Mouse (Mus musculus) cerebellum, postnatal 4 days (tissue): ENCODE results near the gene Cebpa.

Source experiments
- DNase-seq, 2 experiments: peaks; one replicate each; pipeline ENCODE4 v3.0.0; 2022; ENCODE audit warnings: low spot score in 2 of 2, mixed read lengths in 1 of 2

The Cebpa gene

GRCm38 (mm10) chr7:35118841-35119413 lies at the start of gene Cebpa:
Gene Cebpa, plus strand, starts transcription at chr7:35119293.
- peak; percentile 95 to 96 for DNase-seq

- no peak for DNase-seq
Measured at GRCm38 (mm10) chr7:35076645-35077044, 42.4 kb upstream of the Cebpa start.

GRCm38 (mm10) chr7:35080843-35081338 lies 38.2 kb upstream of the Cebpa start:
- no peak for DNase-seq

GRCm38 (mm10) chr7:35081406-35082104 lies 37.5 kb upstream of the Cebpa start:
- DNase-seq = no peak

GRCm38 (mm10) chr7:35084565-35085360 lies 34.3 kb upstream of the Cebpa start:
- no peak for DNase-seq

GRCm38 (mm10) chr7:35086271-35086861 lies 32.7 kb upstream of the Cebpa start:
- peak in 1 of 2 experiments; percentile 13 for DNase-seq

- DNase-seq = no peak
Measured at GRCm38 (mm10) chr7:35090550-35090949, 28.5 kb upstream of the Cebpa start.

GRCm38 (mm10) chr7:35094975-35095678 lies 24.0 kb upstream of the Cebpa start:
- no peak for DNase-seq

GRCm38 (mm10) chr7:35098777-35099176 lies 20.3 kb upstream of the Cebpa start:
- no peak for DNase-seq

- no peak for DNase-seq
Measured at GRCm38 (mm10) chr7:35099528-35099927, 19.6 kb upstream of the Cebpa start.

- no peak for DNase-seq
Measured at GRCm38 (mm10) chr7:35106614-35107013, 12.5 kb upstream of the Cebpa start.

GRCm38 (mm10) chr7:35107630-35108029 lies 11.5 kb upstream of the Cebpa start:
- DNase-seq = no peak

GRCm38 (mm10) chr7:35108046-35108445 lies 11.0 kb upstream of the Cebpa start:
- no peak for DNase-seq

- no peak for DNase-seq
Measured at GRCm38 (mm10) chr7:35108663-35109062, 10.4 kb upstream of the Cebpa start.

- DNase-seq = no peak
Measured at GRCm38 (mm10) chr7:35113136-35113535, 6.0 kb upstream of the Cebpa start.

GRCm38 (mm10) chr7:35113721-35114120 lies 5.4 kb upstream of the Cebpa start:
- DNase-seq = no peak

- DNase-seq = no peak
Measured at GRCm38 (mm10) chr7:35116524-35116923, 2.6 kb upstream of the Cebpa start.

GRCm38 (mm10) chr7:35117052-35117451 lies 2.0 kb upstream of the Cebpa start:
- DNase-seq = no peak

GRCm38 (mm10) chr7:35117761-35118098 lies 1.4 kb upstream of the Cebpa start:
- DNase-seq = no peak

GRCm38 (mm10) chr7:35118099-35118781 lies 853 bp upstream of the Cebpa start:
- DNase-seq = peak in 1 of 2 experiments; percentile 58
